In genomic region chr4:97745296-97746105, GRCm38 (mm10) we compare ENCODE assay signal across 8 mouse cellular contexts. TPM values are rescaled to one million over a fixed set of nuclear protein-coding genes. Genes with fewer than 3 reads are reported as not detected.
DNase-seq lines count a peak whose midpoint lies in the region; ATAC-seq and TF ChIP-seq lines count a peak whose summit lies in the region.

No protein-coding gene starts in this region.

- ATAC-seq in forebrain, embryonic 11.5 days (replicated peaks; ENCODE audit: low FRiP score), result peak; percentile 85
- ATAC-seq in heart, embryonic 15.5 days (replicated peaks; ENCODE audit: insufficient number of reproducible peaks, insufficient read depth, low FRiP score, low read depth), result peak; percentile 73
- ATAC-seq in liver, embryonic 13.5 days (ENCODE audit: low read depth), result 0 out of 2 replicates have a peak, but pooled peaks have one; percentile 34
- ATAC-seq in neural tube, embryonic 12.5 days (ENCODE audit: low FRiP score, low read depth), result peak; percentile 80
- ATAC-seq in stomach, embryonic 16.5 days (ENCODE audit: insufficient read depth, low FRiP score), result peak; percentile 71

- WGBS in forebrain, embryonic 11.5 days, result 5% methylated on average over 32 of the region's 32 CpGs
- 10% methylated on average over 32 of the region's 32 CpGs for WGBS in heart, embryonic 15.5 days
- WGBS in liver, embryonic 13.5 days (ENCODE audit: insufficient replicate concordance), result 8% methylated on average over 32 of the region's 32 CpGs
- 8% methylated on average over 32 of the region's 32 CpGs for WGBS in neural tube, embryonic 12.5 days
- WGBS in stomach, embryonic 16.5 days, result 7% methylated on average over 32 of the region's 32 CpGs

- H3K9ac ChIP-seq in forebrain, embryonic 11.5 days (ENCODE audit: low read length), result peak overlapping the region; percentile 62
- H3K9ac ChIP-seq in heart, embryonic 15.5 days, result peak overlapping the region; percentile 54
- no peak overlapping the region for H3K9ac ChIP-seq in liver, embryonic 13.5 days
- H3K9ac ChIP-seq in neural tube, embryonic 12.5 days, result peak overlapping the region; percentile 42; the same call in 1 of the 2 replicates
- H3K9ac ChIP-seq in stomach, embryonic 16.5 days (ENCODE audit: low read length), result peak overlapping the region; percentile 67

- no peak overlapping the region for H3K27ac ChIP-seq in forebrain, embryonic 11.5 days (ENCODE audit: low read depth, low read length)
- no peak overlapping the region for H3K27ac ChIP-seq in heart, embryonic 15.5 days
- H3K27ac ChIP-seq in liver, embryonic 13.5 days, result no peak overlapping the region
- no peak overlapping the region for H3K27ac ChIP-seq in neural tube, embryonic 12.5 days
- H3K27ac ChIP-seq in stomach, embryonic 16.5 days (ENCODE audit: low read length), result no peak overlapping the region

- no peak for TF ChIP-seq POLR2A in brain, embryonic 14.5 days (IDR thresholded peaks at IDR 0.05; ENCODE audit: borderline replicate concordance, extremely low read depth, insufficient read depth, insufficient read length, poor library complexity, severe bottlenecking)

- H3K36me3 ChIP-seq in forebrain, embryonic 11.5 days (ENCODE audit: control insufficient read depth, insufficient read depth, low read length), result no peaks in the 10 kb centered on the region
- no peaks in the 10 kb centered on the region for H3K36me3 ChIP-seq in heart, embryonic 15.5 days
- no peaks in the 10 kb centered on the region for H3K36me3 ChIP-seq in liver, embryonic 13.5 days
- no peaks in the 10 kb centered on the region for H3K36me3 ChIP-seq in neural tube, embryonic 12.5 days
- H3K36me3 ChIP-seq in stomach, embryonic 16.5 days (ENCODE audit: control insufficient read depth, insufficient read depth, low read length), result no peaks in the 10 kb centered on the region

- 0 out of 2 replicates have a peak, but pooled peaks cover 2% of the 10 kb centered on the region for H3K4me1 ChIP-seq in forebrain, embryonic 11.5 days (replicated peaks; ENCODE audit: control insufficient read depth, insufficient read depth, low read length)
- H3K4me1 ChIP-seq in heart, embryonic 15.5 days (replicated peaks), result peaks cover 13% of the 10 kb centered on the region
- H3K4me1 ChIP-seq in liver, embryonic 13.5 days (replicated peaks), result peaks cover 3% of the 10 kb centered on the region; the same call in 1 of the 2 replicates
- peaks cover 10% of the 10 kb centered on the region for H3K4me1 ChIP-seq in neural tube, embryonic 12.5 days
- peaks cover 5% of the 10 kb centered on the region; the same call in 1 of the 2 replicates for H3K4me1 ChIP-seq in stomach, embryonic 16.5 days (ENCODE audit: control insufficient read depth, insufficient read depth, low read length)

- H3K4me3 ChIP-seq in forebrain, embryonic 11.5 days (ENCODE audit: low read depth, low read length), result peak overlapping the region; percentile 31
- H3K4me3 ChIP-seq in heart, embryonic 15.5 days, result peak overlapping the region; percentile 49
- peak overlapping the region; percentile 44 for H3K4me3 ChIP-seq in liver, embryonic 13.5 days (replicated peaks)
- peak overlapping the region; percentile 34 for H3K4me3 ChIP-seq in neural tube, embryonic 12.5 days
- peak overlapping the region; percentile 42 for H3K4me3 ChIP-seq in stomach, embryonic 16.5 days (replicated peaks; ENCODE audit: low read length)

- no peaks in the 10 kb centered on the region; the same call in 1 of the 2 replicates for H3K27me3 ChIP-seq in forebrain, embryonic 11.5 days (ENCODE audit: control insufficient read depth, insufficient read depth, low read length)
- no peaks in the 10 kb centered on the region for H3K27me3 ChIP-seq in heart, embryonic 15.5 days
- peaks cover 31% of the 10 kb centered on the region for H3K27me3 ChIP-seq in liver, embryonic 13.5 days
- H3K27me3 ChIP-seq in neural tube, embryonic 12.5 days (replicated peaks), result no peaks in the 10 kb centered on the region
- no peaks in the 10 kb centered on the region for H3K27me3 ChIP-seq in stomach, embryonic 16.5 days (ENCODE audit: control insufficient read depth, insufficient read depth, low read length)

- H3K9me3 ChIP-seq in forebrain, embryonic 11.5 days (ENCODE audit: control insufficient read depth, low read length), result no peaks in the 10 kb centered on the region
- no peaks in the 10 kb centered on the region for H3K9me3 ChIP-seq in heart, embryonic 15.5 days (replicated peaks)
- H3K9me3 ChIP-seq in liver, embryonic 13.5 days (replicated peaks), result no peaks in the 10 kb centered on the region
- no peaks in the 10 kb centered on the region for H3K9me3 ChIP-seq in neural tube, embryonic 12.5 days
- H3K9me3 ChIP-seq in stomach, embryonic 16.5 days (replicated peaks; ENCODE audit: control insufficient read depth, low read length), result no peaks in the 10 kb centered on the region

- peak; percentile 85 for TF ChIP-seq CTCF in brain, embryonic 14.5 days (IDR thresholded peaks at IDR 0.05; ENCODE audit: borderline replicate concordance, extremely low read depth, insufficient read depth, insufficient read length)

- DNase-seq in CD4-positive helper T cell, adult 2 months (ENCODE audit: low read depth, low spot score), result peak; percentile 70
- DNase-seq in brain, embryonic 14.5 days (ENCODE audit: low read depth), result peak; percentile 92
- peak; percentile 90 for DNase-seq in forebrain, embryonic 11.5 days (ENCODE audit: low spot score)
- DNase-seq in kidney, postnatal 14 days, result peak; percentile 86
- peak; percentile 22 for DNase-seq in liver, embryonic 13.5 days

- H3K4me2 ChIP-seq in forebrain, embryonic 11.5 days (ENCODE audit: low read depth, low read length, severe bottlenecking), result peak overlapping the region; percentile 76
- peak overlapping the region; percentile 79 for H3K4me2 ChIP-seq in heart, embryonic 15.5 days
- peak overlapping the region; percentile 63 for H3K4me2 ChIP-seq in liver, embryonic 13.5 days
- peak overlapping the region; percentile 66 for H3K4me2 ChIP-seq in neural tube, embryonic 12.5 days (replicated peaks)
- H3K4me2 ChIP-seq in stomach, embryonic 16.5 days (ENCODE audit: low read depth, low read length), result peak overlapping the region; percentile 65

RNA-seq across cellular contexts. Expression of gene Nfia, which starts 27.0 kb away (rescaled TPM):
- polyA plus RNA-seq in brain, embryonic 14.5 days (2012; rRNA removed), result 54.5 and 56.0 TPM in 2 replicates
- 39.5 and 45.4 TPM in 2 replicates for polyA plus RNA-seq in forebrain, embryonic 11.5 days (2014; fragmentation: Nextera tagmentation; extraction: Ambion mirVana)
- 46.8 and 47.9 TPM in 2 replicates for polyA plus RNA-seq in heart, embryonic 15.5 days (2015; fragmentation: Nextera tagmentation; extraction: Ambion mirVana)
- 3.0 and 3.8 TPM in 2 replicates for polyA plus RNA-seq in liver, embryonic 13.5 days (2015; fragmentation: Nextera tagmentation; extraction: Ambion mirVana)
- 42.4 and 47.8 TPM in 2 replicates for polyA plus RNA-seq in neural tube, embryonic 12.5 days (2016; fragmentation: Nextera tagmentation; extraction: Ambion mirVana)
- polyA plus RNA-seq in stomach, embryonic 16.5 days (2015; fragmentation: Nextera tagmentation; extraction: Ambion mirVana), result 42.9 and 45.1 TPM in 2 replicates

RNA-seq across cellular contexts. Expression of gene E130114P18Rik, which starts 32.4 kb away (rescaled TPM):
- 19.7 and 31.1 TPM in 2 replicates for polyA plus RNA-seq in brain, embryonic 14.5 days (2012; rRNA removed)
- polyA plus RNA-seq in forebrain, embryonic 11.5 days (2014; fragmentation: Nextera tagmentation; extraction: Ambion mirVana), result 45.7 and 46.4 TPM in 2 replicates
- polyA plus RNA-seq in heart, embryonic 15.5 days (2015; fragmentation: Nextera tagmentation; extraction: Ambion mirVana), result 0.25 and 0.30 TPM in 2 replicates
- polyA plus RNA-seq in liver, embryonic 13.5 days (2015; fragmentation: Nextera tagmentation; extraction: Ambion mirVana), result 0.09 TPM in 1 of 2 replicates, not detected in the other
- 17.3 and 20.4 TPM in 2 replicates for polyA plus RNA-seq in neural tube, embryonic 12.5 days (2016; fragmentation: Nextera tagmentation; extraction: Ambion mirVana)
- 2.5 and 2.6 TPM in 2 replicates for polyA plus RNA-seq in stomach, embryonic 16.5 days (2015; fragmentation: Nextera tagmentation; extraction: Ambion mirVana)

Comparison
In these comparisons a context has a peak if more than half of its experiments do, and no peak if none do; other contexts are left out.
1. DNase-seq: peak in every context shown above with its lines; median percentile 92 in brain, embryonic 14.5 days; 90 in forebrain, embryonic 11.5 days; 86 in kidney, postnatal 14 days; 70 in CD4-positive helper T cell, adult 2 months; 22 in liver, embryonic 13.5 days.
2. ATAC-seq: peak in every context shown above with its lines; median percentile 85 in forebrain, embryonic 11.5 days; 80 in neural tube, embryonic 12.5 days; 73 in heart, embryonic 15.5 days; 71 in stomach, embryonic 16.5 days; 34 in liver, embryonic 13.5 days.